Comparison of ENCODE assay signal across 10 mouse cellular contexts in the genomic region with DNA sequence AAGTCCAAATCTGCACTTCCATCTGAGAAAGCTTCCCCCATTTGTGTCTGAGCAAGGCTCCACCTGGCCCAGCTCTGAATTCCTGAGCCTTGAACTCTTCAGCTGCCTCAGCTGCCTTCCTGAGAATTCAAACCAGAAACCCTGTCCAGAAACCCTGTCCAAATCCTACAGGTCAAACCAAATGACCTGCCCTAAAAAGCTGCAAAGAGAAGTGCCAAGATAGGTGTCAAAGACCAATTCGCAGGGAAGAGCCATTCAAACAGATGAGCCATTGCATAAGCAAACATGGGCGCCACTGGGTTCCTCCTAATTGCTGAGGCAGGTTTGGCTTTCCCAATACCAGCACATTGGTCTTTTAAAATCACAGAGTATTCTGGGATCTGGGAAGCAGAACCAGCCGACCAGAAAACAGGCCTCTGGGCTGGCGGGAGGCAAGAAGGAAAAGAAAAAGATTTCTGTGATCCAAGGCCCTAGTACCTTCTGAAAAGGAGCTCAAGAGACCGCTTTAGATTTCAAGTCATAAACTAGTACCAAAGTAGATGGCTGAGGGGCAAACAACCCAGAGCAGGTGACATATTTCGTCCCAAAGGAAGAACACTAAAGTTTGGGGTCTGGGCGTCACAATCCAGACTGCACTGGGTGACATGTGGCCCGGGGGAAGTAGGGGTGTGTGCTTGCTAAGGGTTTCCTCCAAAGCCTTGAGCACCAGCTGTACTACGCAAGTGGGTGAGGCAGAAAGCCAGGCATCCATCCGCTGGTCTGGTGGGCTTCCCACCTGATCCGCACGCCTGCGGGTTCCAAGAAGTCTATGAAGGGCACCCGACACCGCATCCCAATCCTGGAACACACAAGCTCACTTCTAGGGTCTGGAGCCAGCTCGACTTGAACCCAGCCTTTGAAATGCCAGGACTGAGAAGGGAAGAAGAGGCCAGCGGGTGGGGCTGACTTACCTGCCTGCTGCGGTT. TPM values are rescaled to one million over a fixed set of nuclear protein-coding genes. Genes with fewer than 3 reads are reported as not detected.
DNase-seq lines count a peak whose midpoint lies in the region; ATAC-seq lines count a peak whose summit lies in the region.
"Had no signal": no experiment of that assay in that cellular context is flagged by ENCODE, and none has a peak within 500 bp of the region (broad histone marks: within the 10 kb centered on the region; RNA-seq: fewer than 3 reads in every experiment).

No protein-coding gene starts in this region.

- peak overlapping the region; percentile 53 for H3K4me3 ChIP-seq in forebrain, embryonic 15.5 days
- H3K4me3 ChIP-seq in midbrain, embryonic 10.5 days, result 0 out of 2 replicates have a peak overlapping the region, but pooled peaks have one; percentile 7

- no peak for ATAC-seq in forebrain, embryonic 15.5 days (replicated peaks)
- ATAC-seq in CD4-positive, CD25-positive, alpha-beta regulatory T cell, adult 4 months, result no peak
- ATAC-seq: inflammation-experienced regulatory T-cells, adult 6 months had no signal

- 0 out of 2 replicates have a peak overlapping the region, but pooled peaks have one; percentile 35 for H3K27ac ChIP-seq in forebrain, embryonic 15.5 days (replicated peaks)
- no peak overlapping the region for H3K27ac ChIP-seq in midbrain, embryonic 10.5 days (replicated peaks)
- H3K27ac ChIP-seq: liver, embryonic 14.5 days had no signal

- peaks cover 64% of the 10 kb centered on the region for H3K4me1 ChIP-seq in forebrain, embryonic 15.5 days
- peaks cover 64% of the 10 kb centered on the region for H3K4me1 ChIP-seq in midbrain, embryonic 10.5 days

- peak overlapping the region; percentile 13; the same call in 1 of the 2 replicates for H3K9ac ChIP-seq in forebrain, embryonic 15.5 days (replicated peaks)
- H3K9ac ChIP-seq: liver, embryonic 14.5 days had no signal

- WGBS in forebrain, embryonic 15.5 days, result 38% methylated on average over 18 of the region's 18 CpGs
- WGBS in midbrain, embryonic 10.5 days, result 9% methylated on average over 18 of the region's 18 CpGs

- DNase-seq in retina, postnatal 1 day, result peak; percentile 16
- DNase-seq in retina, embryonic 14.5 days (ENCODE audit: low spot score), result no peak
- peak; percentile 28 for DNase-seq in midbrain, embryonic 10.5 days (ENCODE audit: low spot score)
- DNase-seq in yolk sac, embryonic 10.5 days (ENCODE audit: low spot score), result peak; percentile 11
- DNase-seq in thymus, postnatal 10 days (ENCODE audit: low spot score in 2 of 2), result no peak
- DNase-seq: thymus, postnatal 36 days had no signal

- peak overlapping the region; percentile 75 for H3K4me2 ChIP-seq in forebrain, embryonic 15.5 days (replicated peaks)

- no peaks in the 10 kb centered on the region for H3K36me3 ChIP-seq in forebrain, embryonic 15.5 days
- no peaks in the 10 kb centered on the region for H3K36me3 ChIP-seq in midbrain, embryonic 10.5 days

- peaks cover 12% of the 10 kb centered on the region; the same call in 1 of the 2 replicates for H3K27me3 ChIP-seq in forebrain, embryonic 15.5 days
- H3K27me3 ChIP-seq in midbrain, embryonic 10.5 days (ENCODE audit: low read depth, poor library complexity, severe bottlenecking), result peaks cover 77% of the 10 kb centered on the region

- no peaks in the 10 kb centered on the region for H3K9me3 ChIP-seq in forebrain, embryonic 15.5 days
- H3K9me3 ChIP-seq in midbrain, embryonic 10.5 days (replicated peaks), result no peaks in the 10 kb centered on the region

RNA-seq across cellular contexts. Expression of gene Sox6, which starts 1.7 kb away (rescaled TPM):
- polyA plus RNA-seq in forebrain, embryonic 15.5 days (2015; fragmentation: Nextera tagmentation; extraction: Ambion mirVana), result 111 and 116 TPM in 2 replicates
- 25.5 and 31.8 TPM in 2 replicates for polyA plus RNA-seq in midbrain, embryonic 10.5 days (2016; fragmentation: Nextera tagmentation; extraction: Ambion mirVana)
- polyA plus RNA-seq in CD4-positive, CD25-positive, alpha-beta regulatory T cell, adult 4 months (2017; shearing (Covaris generic)), result not detected
- polyA plus RNA-seq: inflammation-experienced regulatory T-cells, adult 6 months had no signal

RNA-seq across cellular contexts. Expression of gene 1110004F10Rik, which starts 2.3 kb away (rescaled TPM):
- polyA plus RNA-seq in forebrain, embryonic 15.5 days (2015; fragmentation: Nextera tagmentation; extraction: Ambion mirVana), result 360 and 363 TPM in 2 replicates
- 370 and 371 TPM in 2 replicates for polyA plus RNA-seq in midbrain, embryonic 10.5 days (2016; fragmentation: Nextera tagmentation; extraction: Ambion mirVana)
- polyA plus RNA-seq in CD4-positive, CD25-positive, alpha-beta regulatory T cell, adult 4 months (2017; shearing (Covaris generic)), result 100 to 1,000 TPM; 212 to 215 TPM

RNA-seq across cellular contexts. Expression of gene Gm4353, which starts 47.6 kb away (rescaled TPM):
- polyA plus RNA-seq in forebrain, embryonic 15.5 days (2015; fragmentation: Nextera tagmentation; extraction: Ambion mirVana), result 0.55 and 1.0 TPM in 2 replicates
- 0.71 and 1.0 TPM in 2 replicates for polyA plus RNA-seq in midbrain, embryonic 10.5 days (2016; fragmentation: Nextera tagmentation; extraction: Ambion mirVana)
- polyA plus RNA-seq in CD4-positive, CD25-positive, alpha-beta regulatory T cell, adult 4 months (2017; shearing (Covaris generic)), result 1 to 10 TPM in 1 of 2 experiments, under 1 TPM in 1; 0.87 to 1.9 TPM

Comparison
In these comparisons a context has a peak if more than half of its experiments do, and no peak if none do; other contexts are left out.
1. DNase-seq: peak in retina, postnatal 1 day (single experiment), midbrain, embryonic 10.5 days (single experiment) and yolk sac, embryonic 10.5 days (single experiment); none in retina, embryonic 14.5 days (single experiment) and thymus, postnatal 10 days (0 of 2).
2. RNA of gene Sox6, which starts 1.7 kb away (polyA plus RNA-seq): 111 to 116 TPM in forebrain, embryonic 15.5 days and 25.5 to 31.8 TPM in midbrain, embryonic 10.5 days; not detected in CD4-positive, CD25-positive, alpha-beta regulatory T cell, adult 4 months; every median in the first group is over 10 times any median in the second.